Mouse (Mus musculus): ENCODE data around the gene Zfp62. TPM values are rescaled to one million over a fixed set of nuclear protein-coding genes. Genes with fewer than 3 reads are reported as not detected.

Zfp62 gene
- total RNA-seq, 4 experiments from 2014 or later = 24.4 to 29.9 (median 26.0) TPM

DNA sequence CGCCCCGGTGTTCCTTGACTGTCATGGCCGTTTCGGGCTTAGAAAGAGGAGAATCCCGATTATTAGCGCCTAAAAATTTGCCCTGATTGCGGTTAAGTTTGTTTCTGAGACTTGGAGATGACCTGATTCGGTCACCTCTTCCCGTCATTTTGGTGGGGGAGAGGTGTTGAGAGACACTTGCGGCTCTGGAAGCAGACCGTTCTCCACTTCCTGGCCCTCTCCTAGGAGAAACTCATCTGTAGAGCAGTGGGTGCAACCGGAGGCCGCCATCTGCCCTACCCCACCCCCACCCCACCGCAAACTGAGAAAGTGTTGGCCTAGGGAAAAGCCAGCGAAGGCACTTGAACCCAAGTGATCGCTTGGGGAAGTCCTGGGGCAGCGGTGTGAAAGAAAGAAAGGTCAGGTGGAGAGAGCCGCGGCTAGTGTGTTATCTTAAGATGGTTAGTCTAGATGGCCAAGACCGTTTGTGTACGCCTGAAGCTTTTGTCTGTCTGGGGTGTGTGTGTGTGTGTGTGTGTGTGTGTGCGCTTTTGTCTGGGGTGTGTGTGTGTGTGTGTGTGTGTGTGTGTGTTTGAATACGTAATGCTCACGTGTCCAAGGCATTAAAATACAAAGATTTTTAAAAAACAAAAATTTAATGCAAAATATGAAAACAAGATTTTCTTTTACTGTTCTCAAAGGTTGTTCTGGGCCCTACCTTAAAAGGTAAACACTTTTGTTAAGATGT lies 842 bp downstream of the Zfp62 start:
- no peak for DNase-seq (ENCODE audit: low spot score in 2 of 2)

DNA sequence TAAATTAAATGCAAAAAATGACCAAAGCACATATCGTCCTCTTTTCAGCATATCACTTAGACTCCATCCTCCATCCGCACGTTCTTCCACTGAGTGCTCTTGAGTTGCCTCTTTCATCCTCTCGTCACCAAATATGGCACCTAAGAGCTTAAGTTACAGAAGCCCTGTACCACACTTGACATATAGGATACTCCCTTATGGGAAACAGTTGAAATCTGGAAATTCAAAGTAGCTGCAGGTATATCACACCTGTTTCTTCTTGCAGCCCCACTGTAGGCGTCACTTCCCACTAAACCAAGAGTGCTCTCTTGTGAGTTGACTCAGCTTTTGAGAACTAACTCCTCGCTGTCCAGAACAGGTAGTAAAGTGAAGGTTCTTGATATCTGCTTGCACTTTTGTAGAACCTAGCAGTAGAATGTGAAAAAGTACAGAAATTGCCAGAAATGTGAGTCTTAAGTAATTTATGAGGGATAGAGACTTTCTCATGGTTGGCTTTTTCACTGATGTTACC lies 2.0 kb downstream of the Zfp62 start:
- DNase-seq (ENCODE audit: low spot score in 2 of 2) = no peak

DNA sequence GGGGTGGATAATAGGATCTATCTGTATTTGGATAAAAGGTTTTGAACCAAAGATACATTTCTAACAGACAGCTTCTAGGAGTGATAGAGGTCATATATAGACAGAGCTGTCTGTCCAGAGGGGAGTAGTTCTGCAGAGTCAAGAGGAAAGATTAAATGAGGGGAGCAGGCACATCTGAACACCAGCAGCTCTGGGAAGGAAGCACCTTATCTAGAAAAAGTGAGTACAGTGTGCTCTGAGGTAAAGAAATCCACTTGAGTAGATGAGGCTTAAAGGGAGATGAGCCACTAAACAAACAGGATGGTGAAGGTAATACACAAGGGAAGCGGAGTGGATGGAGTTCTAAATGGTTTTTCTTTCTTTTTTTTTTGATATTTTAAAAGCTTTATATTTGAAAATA lies 4.4 kb downstream of the Zfp62 start:
- no peak for DNase-seq (ENCODE audit: low spot score in 2 of 2)

DNA sequence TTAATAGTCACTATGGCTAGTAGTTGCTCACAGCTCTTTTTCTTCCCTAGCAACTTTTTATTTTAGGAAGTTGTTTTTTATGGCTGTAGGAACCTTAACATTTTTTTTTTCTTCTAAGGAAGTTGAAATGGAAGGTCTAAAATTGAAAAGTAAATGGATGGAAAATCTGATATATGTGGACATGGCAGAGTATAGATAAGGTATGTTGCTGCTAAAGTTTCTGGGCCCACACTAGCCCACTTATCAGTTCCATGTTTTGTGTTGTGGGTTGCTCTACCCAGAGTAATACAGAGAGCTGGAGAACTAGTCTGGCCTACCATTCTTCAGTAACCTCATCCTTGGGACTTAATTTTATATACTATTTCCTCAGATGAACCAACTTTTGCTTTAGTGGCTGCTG lies 9.5 kb downstream of the Zfp62 start:
- DNase-seq (ENCODE audit: low spot score in 2 of 2) = no peak

DNA sequence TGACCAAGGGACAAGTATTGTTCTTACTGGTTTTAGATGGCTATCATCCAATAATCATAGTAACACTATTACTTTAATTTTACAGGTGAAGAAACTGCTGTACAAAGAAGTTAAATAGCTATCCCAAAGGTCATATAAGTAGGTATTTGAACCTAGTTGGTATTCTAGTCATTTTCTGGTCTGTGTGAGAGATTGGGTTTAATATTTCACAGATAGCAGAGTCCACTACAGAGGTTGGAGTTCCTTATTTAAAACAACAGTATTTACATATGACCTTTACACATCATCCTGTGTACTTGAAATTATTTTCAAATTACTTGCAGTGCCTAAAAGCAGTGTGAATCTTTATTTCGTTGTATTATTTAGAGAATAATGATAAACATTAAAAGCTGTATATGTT lies 10.4 kb downstream of the Zfp62 start:
- DNase-seq (ENCODE audit: low spot score in 2 of 2) = no peak

DNA sequence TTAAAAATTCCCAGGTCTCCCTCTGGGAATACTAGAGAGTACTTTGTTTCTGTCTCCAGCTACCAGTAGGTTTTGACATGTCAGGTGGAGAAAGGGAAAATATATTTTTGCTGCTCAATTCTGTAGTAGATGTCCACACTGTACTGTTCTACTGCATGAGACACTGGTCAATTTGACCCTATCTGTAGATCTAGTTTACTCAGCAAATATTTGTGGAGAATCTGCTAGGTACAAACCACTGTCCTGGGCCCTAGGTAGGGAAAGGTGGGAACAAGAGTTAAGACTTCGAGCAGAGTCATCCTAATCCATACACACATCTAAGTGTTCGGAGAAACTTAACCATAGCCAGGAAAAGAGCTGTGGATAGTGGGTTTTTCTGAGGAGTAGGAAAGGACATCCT lies 16.2 kb downstream of the Zfp62 start:
- DNase-seq (ENCODE audit: low spot score in 2 of 2) = no peak

DNA sequence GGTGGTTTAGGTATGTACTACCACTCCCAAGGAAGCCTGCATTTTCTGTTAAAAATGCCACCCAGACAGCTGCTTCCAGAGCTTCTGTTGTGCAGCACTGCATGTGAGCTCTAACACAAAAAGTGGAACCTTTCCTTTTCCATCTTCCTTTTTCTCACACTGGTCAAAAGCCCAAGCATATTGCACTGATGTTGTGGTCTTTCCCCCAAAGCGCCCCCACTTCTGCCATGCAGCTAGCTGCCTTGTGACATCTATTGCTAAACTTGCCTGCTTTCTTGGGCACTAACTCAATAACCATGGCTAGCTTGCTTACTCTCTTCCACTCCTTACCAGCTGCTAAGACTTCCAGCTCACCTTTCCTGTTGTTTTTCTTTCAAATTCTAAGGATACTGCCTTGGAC lies 21.4 kb downstream of the Zfp62 start:
- DNase-seq (ENCODE audit: low spot score in 2 of 2) = no peak

DNA sequence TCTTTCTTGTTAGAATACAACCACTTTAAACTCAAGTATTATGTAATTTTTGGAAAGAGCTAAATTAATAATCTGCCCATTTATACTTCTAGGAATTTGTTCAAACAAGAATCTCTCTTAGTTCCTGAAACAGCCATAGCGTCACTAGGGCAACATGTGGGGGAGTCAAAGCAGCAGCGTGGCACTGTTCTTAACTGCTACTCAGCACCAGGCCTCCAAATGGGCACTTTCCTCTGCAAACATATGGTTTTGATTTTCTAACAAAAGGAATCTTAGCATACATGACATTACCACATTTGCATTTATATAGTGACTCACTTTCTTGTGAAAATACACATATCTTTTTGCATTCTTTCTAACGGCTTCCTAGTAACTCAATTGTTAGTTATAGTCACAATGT lies 29.7 kb downstream of the Zfp62 start:
- no peak for DNase-seq (ENCODE audit: low spot score in 2 of 2)

GRCm38 (mm10) chr11:49235459-49236207 lies 32.5 kb downstream of the Zfp62 start:
- DNase-seq (ENCODE audit: low spot score in 2 of 2) = no peak

DNA sequence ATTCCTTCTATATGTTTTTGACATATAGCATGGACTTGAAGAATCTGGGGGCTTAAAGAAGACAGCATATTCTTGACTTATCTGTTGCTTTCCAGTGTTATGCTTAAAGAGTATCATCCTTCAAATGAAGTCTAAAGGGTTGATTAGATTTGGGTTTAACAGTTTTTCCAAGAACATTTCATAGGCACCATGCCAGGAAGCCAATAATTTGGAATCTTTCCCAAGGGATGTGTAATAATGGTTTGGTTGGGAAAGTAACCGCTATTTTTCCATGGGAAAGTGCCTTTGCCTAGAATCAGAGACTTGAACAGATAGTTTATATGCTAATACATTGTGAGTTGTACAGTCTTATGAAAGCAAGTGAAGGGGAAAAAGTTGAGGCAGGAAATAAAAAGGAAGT lies 33.8 kb downstream of the Zfp62 start:
- DNase-seq (ENCODE audit: low spot score in 2 of 2) = no peak

DNA sequence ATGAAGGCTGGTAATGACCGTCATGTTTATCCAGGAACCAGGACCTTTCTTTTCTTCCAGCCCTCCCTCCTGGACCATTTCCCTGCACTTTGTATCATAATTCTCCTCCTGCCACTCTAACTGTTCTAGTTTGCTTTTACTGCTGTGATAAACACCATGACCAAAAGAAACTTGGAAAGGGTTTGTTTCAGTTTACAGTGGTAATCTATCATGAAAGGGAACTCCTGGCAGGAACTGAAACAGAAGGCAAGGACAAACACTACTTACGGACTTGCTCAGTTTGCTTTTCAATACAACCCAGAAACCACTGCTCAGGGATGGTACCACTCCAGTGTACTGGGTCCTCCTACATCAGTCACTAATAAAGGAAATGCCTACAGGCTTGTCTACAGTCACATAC lies 34.4 kb downstream of the Zfp62 start:
- no peak for DNase-seq (ENCODE audit: low spot score in 2 of 2)

DNA sequence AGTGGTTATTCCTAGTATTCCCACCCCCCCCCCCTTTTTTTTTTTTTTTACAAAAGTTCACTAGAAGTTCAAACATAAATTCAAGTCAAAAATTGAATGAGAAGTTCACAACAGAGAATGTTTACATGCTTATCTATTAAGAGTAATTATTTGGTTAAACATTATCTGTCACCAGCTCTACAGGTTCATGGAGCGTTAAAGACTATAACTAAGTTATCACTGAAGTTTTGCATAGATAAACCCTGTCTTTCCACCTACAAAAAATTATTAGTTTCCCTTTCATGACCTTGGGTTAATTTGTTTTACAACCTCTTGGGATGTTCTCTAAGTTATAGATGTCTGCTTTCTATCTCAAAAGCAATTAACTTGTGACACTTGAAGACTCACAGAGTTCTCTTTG lies 37.2 kb downstream of the Zfp62 start:
- DNase-seq (ENCODE audit: low spot score in 2 of 2) = no peak

- DNase-seq (ENCODE audit: low spot score in 2 of 2) = no peak
Observed at GRCm38 (mm10) chr11:49240874-49241273, 37.8 kb downstream of the Zfp62 start.

- DNase-seq (ENCODE audit: low spot score in 2 of 2) = no peak
Observed at GRCm38 (mm10) chr11:49241471-49241870, 38.4 kb downstream of the Zfp62 start.

DNA sequence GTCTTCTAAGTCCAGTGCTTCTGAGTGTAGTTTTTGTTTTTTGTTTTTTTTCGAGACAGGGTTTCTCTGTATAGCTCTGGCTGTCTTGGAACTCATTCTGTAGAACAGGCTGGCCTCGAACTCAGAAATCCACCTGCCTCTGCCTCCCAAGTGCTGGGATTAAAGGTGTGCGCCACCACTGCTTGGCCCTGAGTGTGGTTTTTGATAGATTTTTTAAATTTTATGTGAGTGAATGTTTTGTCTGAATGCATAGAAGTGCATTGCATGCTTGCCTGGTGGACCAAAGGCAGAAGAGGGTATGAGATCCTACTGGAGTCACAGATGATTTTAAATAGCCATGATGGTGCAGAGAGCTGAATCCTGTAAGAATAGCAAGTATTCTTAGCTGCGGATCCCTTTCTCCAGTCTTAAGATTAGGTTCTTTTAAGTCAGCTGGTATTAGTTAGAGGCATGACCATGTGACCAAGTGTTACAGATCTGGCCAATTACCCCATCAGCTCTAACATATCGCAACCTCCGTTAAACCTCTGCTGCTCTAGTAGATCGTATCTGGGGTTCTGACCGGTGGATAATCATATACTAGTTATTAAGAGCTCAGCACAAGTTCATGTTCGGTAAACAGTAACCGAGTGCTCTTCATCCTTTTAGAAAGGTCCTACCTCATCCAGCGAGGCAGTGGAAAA lies 40.0 kb downstream of the Zfp62 start:
- DNase-seq (ENCODE audit: low spot score in 2 of 2) = no peak

GRCm38 (mm10) chr11:49243727-49244594 lies 40.9 kb downstream of the Zfp62 start, which contains the start of gene Mgat1:
Mgat1 (plus strand) TSS chr11:49244191.
- DNase-seq (ENCODE audit: low spot score in 2 of 2) = peak; percentile 88 to 94

DNA sequence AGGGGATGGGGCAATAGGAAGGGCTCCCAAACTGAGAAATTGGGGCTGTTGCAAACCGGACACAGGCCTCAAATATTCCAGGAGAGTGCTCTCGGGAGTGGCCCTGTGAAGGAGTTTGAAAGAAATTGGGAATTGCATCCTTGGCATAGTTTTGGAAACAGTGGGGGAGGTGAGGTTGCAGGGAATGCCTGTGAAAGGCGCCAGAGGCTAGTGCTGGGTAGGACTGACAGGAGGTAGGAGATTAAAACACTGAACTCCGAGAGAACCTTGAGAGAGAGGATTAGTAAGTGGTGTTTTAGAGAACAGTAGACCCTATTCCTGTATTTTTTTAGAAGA lies 41.5 kb downstream of the Zfp62 start:
- no peak for DNase-seq (ENCODE audit: low spot score in 2 of 2)

- DNase-seq (ENCODE audit: low spot score in 2 of 2) = no peak
Observed at GRCm38 (mm10) chr11:49245176-49245575, 42.1 kb downstream of the Zfp62 start.

- DNase-seq (ENCODE audit: low spot score in 2 of 2) = no peak
Observed at GRCm38 (mm10) chr11:49245634-49246415, 42.7 kb downstream of the Zfp62 start.

DNA sequence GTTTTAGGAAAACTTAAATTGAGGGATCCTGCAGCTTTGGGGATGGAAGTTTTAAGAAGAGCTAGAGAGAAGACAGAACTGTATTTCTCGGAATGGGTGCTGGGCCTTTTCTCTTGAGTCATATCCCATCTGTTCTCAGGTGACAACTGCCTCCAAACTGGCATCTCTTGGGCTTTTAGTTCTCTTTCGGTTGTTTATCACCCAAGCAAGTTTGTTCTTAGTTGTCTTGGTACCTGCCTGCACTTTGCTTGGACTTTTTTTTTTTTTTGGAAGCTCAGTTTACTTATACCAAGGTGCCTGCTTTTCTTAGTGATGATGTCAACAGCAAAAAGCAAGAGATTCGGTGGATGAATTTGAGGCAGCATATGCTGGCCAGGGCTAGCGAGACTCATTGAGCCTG lies 43.4 kb downstream of the Zfp62 start:
- DNase-seq (ENCODE audit: low spot score in 2 of 2) = no peak

DNA sequence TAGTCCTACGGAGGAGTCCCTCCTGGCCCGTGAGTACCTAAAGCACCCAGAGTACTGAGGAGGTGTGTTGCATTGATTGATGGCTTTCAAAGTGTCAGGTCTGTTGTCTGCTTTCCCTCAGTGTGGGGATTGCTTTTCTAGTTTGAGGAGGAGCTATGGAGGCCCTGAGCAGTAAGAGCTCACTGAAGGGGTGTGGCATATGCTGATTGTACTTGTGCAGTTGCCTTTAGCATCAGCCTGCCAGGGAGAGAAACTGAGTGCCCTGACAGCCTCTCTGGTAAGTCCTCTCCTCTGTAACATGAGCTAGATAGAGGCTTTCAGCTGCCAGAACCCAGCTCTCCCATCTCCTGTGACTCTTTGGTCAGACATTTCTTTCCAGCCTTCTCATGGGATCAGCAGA lies 44.2 kb downstream of the Zfp62 start:
- DNase-seq (ENCODE audit: low spot score in 2 of 2) = no peak
